Mouse (Mus musculus) neural tube, embryonic 11.5 days (tissue): ENCODE measurements around the gene Ggct. TPM values are rescaled to one million over a fixed set of nuclear protein-coding genes. Genes with fewer than 3 reads are reported as not detected.

Experiments
- ATAC-seq: fragments of 200-750 bp; cut with Nextera tagmentation; 2 replicates; pipeline ENCODE4 v1.8.0; 2017; ENCODE audit warnings: moderate number of reproducible peaks, mild to moderate bottlenecking, moderate TSS enrichment, moderate library complexity; ENCODE audit not compliant: insufficient read depth, low FRiP score, low TSS enrichment
- DNase-seq: peaks from one replicate; pipeline ENCODE4 v3.0.0-alpha.2; 2015; ENCODE audit warnings: low spot score
- H3K27ac ChIP-seq: fragments of 300-500 bp; sonication (generic); 2 replicates; pipeline ENCODE4 v1.5.1; 2014; ENCODE audit warnings: low read depth, mild to moderate bottlenecking, low read length
- H3K27me3 ChIP-seq: fragments of 300-500 bp; sonication (generic); 2 replicates; pipeline ENCODE4 v1.6.1; 2014; ENCODE audit warnings: mild to moderate bottlenecking, low read length, mixed read lengths; ENCODE audit not compliant: control insufficient read depth, insufficient read depth
- H3K36me3 ChIP-seq: fragments of 300-500 bp; sonication (generic); 2 replicates; pipeline ENCODE4 v1.6.1; 2014; ENCODE audit warnings: mild to moderate bottlenecking, low read length, moderate library complexity, mixed read lengths; ENCODE audit not compliant: control insufficient read depth, insufficient read depth
- H3K4me1 ChIP-seq: fragments of 300-500 bp; sonication (generic); 2 replicates; pipeline ENCODE4 v1.6.1; 2014; ENCODE audit warnings: low read length, mixed read lengths; ENCODE audit not compliant: control insufficient read depth, insufficient read depth
- H3K4me2 ChIP-seq: fragments of 300-500 bp; sonication (generic); 2 replicates; pipeline ENCODE4 v1.6.1; 2014; ENCODE audit warnings: low read depth, mild to moderate bottlenecking, moderate library complexity
- H3K4me3 ChIP-seq: fragments of 300-500 bp; sonication (generic); 2 replicates; pipeline ENCODE4 v1.5.1; 2014; ENCODE audit warnings: low read depth, low read length
- H3K9ac ChIP-seq: fragments of 300-500 bp; sonication (generic); 2 replicates; pipeline ENCODE4 v1.6.1; 2014; ENCODE audit warnings: mild to moderate bottlenecking, low read length
- H3K9me3 ChIP-seq: fragments of 300-500 bp; sonication (generic); 2 replicates; pipeline ENCODE4 v1.6.1; 2016; ENCODE audit warnings: low read length; ENCODE audit not compliant: control insufficient read depth
- WGBS: fragments of 180-500 bp; shearing (Covaris S2); extraction: QIAGEN DNeasy Blood & Tissue Kit; methylation state at CpG from one replicate; pipeline ENCODE4 v1.1.7; 2014; 5-methylcytosine and 5-hydroxymethylcytosine counted together
- polyA plus RNA-seq: library from polyadenylated mRNA; unstranded; fragments of >200 nt; fragmentation: Nextera tagmentation; extraction: Ambion mirVana; gene quantifications from 2 replicates; pipeline ENCODE4 v1.2.1, GENCODE M21; 2014

Ggct gene
- polyA plus RNA-seq, 1 experiment from 2014 or later = 13.2 TPM

DNA sequence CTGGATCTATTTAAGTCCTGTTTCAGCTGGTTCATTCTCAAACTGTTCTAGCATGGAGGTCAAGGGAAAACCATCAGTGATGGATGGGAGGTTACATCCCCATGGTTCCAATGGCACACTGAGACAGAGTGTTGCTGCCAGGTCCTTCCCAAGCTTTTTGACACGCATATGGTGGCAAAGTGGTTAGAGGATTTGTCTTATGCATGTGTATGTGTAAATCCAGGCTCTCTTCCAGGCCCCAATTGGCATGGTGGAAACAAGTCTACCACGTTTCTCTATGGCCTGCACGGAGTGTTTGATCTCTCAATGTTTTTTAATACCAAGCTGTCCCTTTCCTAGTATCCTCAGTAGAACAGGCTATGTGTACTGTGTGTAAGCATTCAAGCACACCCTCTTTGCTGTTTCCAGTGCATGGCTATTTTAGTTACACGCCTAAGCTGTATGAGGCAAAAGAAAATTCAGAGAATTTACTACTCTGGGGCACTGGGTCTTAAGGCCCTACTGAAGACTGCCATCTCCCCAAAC lies 9.2 kb downstream of the Ggct start:
- no peak overlapping the region for H3K4me3 ChIP-seq
- no peak overlapping the region for H3K9ac ChIP-seq
- DNase-seq = no peak
- H3K9me3 ChIP-seq = no peaks in the 10 kb centered on the region
- H3K27ac ChIP-seq = no peak overlapping the region
- ATAC-seq = no peak
- no peaks in the 10 kb centered on the region for H3K36me3 ChIP-seq
- no peak overlapping the region for H3K4me2 ChIP-seq
- 93% methylated on average over 4 of the region's 4 CpGs for WGBS
- no peaks in the 10 kb centered on the region for H3K4me1 ChIP-seq
- no peaks in the 10 kb centered on the region for H3K27me3 ChIP-seq

- no peaks in the 10 kb centered on the region for H3K36me3 ChIP-seq
- no peak overlapping the region for H3K9ac ChIP-seq
- DNase-seq (no peak), ATAC-seq (no peak)
- no peaks in the 10 kb centered on the region for H3K4me1 ChIP-seq
- 92% methylated on average over 6 of the region's 6 CpGs for WGBS
- no peaks in the 10 kb centered on the region for H3K9me3 ChIP-seq
- no peak overlapping the region for H3K27ac ChIP-seq
- no peak overlapping the region for H3K4me2 ChIP-seq
- H3K27me3 ChIP-seq = no peaks in the 10 kb centered on the region
- no peak overlapping the region for H3K4me3 ChIP-seq
Observed at GRCm38 (mm10) chr6:54979426-54979825, 13.3 kb downstream of the Ggct start.

DNA sequence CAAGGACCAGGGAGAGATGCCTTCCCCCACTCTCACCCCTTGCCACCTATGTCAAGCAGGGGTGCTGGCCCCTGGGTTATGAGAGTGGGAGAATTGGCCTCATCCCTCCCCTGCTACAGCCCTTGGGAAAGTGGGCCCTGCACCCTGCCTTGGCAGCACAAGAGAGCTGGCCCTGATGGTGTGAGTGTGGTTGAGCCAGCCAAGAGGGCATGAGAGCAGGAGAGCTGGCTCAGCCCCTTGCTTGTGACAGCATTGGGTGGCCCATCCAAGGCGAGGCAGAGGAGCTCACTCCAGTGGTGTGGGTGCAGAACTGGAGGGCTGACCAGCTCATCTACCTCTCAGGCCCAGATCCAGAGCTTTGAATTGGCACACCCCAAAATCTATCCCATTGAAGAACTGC lies 17.1 kb downstream of the Ggct start:
- Histone ChIP-seq H3K9me3 (no peaks in the 10 kb centered on the region), H3K36me3 (no peaks in the 10 kb centered on the region), H3K27ac (no peak overlapping the region), H3K4me1 (no peaks in the 10 kb centered on the region), H3K4me3 (no peak overlapping the region), H3K9ac (no peak overlapping the region), H3K27me3 (0 out of 2 replicates have a peak, but pooled peaks cover 5% of the 10 kb centered on the region), H3K4me2 (no peak overlapping the region)
- whole genome bisulfite sequencing = 82% methylated on average over 1 of the region's 1 CpGs
- ATAC-seq = no peak
- no peak for DNase-seq

DNA sequence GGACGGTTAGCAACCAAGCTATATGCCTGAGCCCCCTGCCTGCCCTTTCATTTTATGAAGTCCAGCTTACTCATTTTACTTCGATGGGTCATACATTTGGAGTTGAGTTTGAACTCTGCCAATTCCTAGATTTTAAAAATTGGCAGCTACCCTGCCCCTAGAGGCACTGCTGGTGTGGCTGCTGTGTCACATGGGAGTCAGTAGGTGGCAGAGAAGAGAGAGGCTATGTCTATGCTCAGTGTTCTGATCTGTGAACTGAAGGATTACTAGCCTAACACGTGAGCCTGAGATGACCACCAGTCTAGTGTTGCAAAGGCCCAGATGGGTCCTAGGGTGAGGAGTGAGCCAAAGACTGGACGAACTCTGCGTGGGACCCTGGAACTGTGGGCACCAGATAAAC lies 18.2 kb downstream of the Ggct start:
- Histone ChIP-seq H3K9me3 (no peaks in the 10 kb centered on the region), H3K27me3 (0 out of 2 replicates have a peak, but pooled peaks cover 5% of the 10 kb centered on the region), H3K4me3 (no peak overlapping the region), H3K4me1 (no peaks in the 10 kb centered on the region), H3K4me2 (no peak overlapping the region), H3K9ac (no peak overlapping the region), H3K27ac (no peak overlapping the region), H3K36me3 (no peaks in the 10 kb centered on the region)
- peak; percentile 35; the same call in 1 of the 2 replicates for ATAC-seq
- DNase-seq = no peak
- WGBS = 63% methylated on average over 5 of the region's 5 CpGs

DNA sequence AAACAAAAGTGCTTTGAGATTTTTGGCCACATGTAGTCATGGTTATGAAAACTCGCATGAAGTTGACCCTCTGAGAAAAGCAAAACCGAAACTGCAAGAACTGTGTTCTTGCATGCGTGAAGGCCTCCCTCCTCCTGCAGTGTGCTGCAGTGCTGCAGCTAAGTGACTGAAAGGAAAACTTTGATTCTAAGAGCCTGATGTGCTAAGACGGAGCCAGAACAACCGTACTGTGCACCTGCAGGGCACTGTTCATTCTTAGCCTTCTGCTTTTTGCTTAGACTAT lies 19.9 kb downstream of the Ggct start:
- peak overlapping the region; percentile 87 for H3K4me2 ChIP-seq
- H3K9ac ChIP-seq = no peak overlapping the region
- no peaks in the 10 kb centered on the region for H3K36me3 ChIP-seq
- ATAC-seq = no peak
- no peaks in the 10 kb centered on the region for H3K4me1 ChIP-seq
- H3K27ac ChIP-seq = no peak overlapping the region
- H3K4me3 ChIP-seq = peak overlapping the region; percentile 56
- 0 out of 2 replicates have a peak, but pooled peaks cover 5% of the 10 kb centered on the region for H3K27me3 ChIP-seq
- no peak for DNase-seq
- no peaks in the 10 kb centered on the region for H3K9me3 ChIP-seq
- WGBS = 19% methylated on average over 5 of the region's 5 CpGs

DNA sequence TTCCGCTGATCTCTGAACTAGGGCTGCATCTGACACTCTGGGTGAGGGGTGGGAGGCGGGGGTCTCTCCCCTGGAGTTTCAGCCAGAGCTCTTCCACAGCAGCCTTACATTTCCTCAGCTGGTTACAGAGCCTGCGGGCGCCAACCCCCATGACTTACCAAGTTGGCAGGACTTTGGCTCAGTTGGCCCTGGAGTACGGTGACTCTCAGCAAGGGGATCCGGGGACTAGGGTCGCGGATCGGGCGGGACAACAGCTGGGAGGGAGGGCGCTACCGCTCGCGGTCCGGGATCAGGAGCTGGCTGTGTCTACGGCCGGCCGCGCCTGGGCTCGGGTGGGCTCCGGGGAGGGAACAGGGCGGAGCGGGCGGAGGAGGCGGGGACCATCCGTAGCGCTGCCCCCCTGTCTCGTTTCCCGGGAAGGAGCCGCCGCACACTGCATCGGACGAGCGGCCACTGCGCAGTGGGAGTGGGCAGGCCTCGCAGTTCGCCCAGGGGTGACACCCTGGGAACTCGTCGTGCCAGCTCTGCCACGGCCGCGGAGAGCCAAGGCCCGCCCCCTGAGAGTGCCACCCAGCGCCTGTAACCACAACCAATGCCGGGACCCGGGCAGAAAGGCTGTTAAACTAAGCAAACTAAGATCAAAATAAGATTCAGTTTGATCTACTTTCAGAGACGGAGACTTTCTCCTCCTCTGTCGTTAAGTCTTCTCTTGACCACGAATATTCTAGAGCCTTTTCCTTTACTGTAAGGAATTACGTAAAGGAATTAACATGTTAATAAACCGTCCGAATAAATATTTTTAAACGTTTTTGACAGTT lies 20.4 kb downstream of the Ggct start, which contains the start of gene Nod1:
Gene Nod1, minus strand, starts transcription at position 502 of the 818 bp plus-strand sequence.
- Histone ChIP-seq H3K9me3 (no peaks in the 10 kb centered on the region), H3K36me3 (no peaks in the 10 kb centered on the region), H3K4me3 (peak within 1 kb of the TSS; percentile 56), H3K9ac (peak within 1 kb of the TSS; percentile 65), H3K27me3 (0 out of 2 replicates have a peak, but pooled peaks cover 5% of the 10 kb centered on the region), H3K4me1 (no peaks in the 10 kb centered on the region), H3K4me2 (peak within 1 kb of the TSS; percentile 87), H3K27ac (0 out of 2 replicates have a peak within 1 kb of the TSS, but pooled peaks have one; percentile 14)
- DNase-seq = peak; percentile 72
- WGBS = 2% methylated on average over 53 of the region's 53 CpGs
- ATAC-seq = peak; percentile 84

DNA sequence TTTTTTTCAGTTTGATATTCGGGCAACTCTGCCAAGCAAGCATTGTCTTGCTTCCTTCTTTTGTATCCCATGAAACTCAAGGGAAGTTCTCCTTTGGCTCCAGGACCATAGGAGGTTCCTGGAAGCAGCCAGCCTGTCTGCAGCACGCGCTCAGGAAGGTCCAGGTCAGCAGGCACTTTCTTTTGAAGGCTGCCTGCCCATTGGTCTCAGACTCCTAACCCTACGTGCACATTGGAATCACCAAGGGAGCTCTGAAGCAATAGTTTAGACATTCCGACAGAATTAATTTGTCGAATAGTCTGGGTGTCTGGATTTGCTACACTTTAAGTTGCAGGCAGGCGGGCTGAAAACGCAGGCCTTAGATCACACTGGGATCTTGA lies 21.0 kb downstream of the Ggct start:
- no peaks in the 10 kb centered on the region for H3K9me3 ChIP-seq
- ATAC-seq = no peak
- DNase-seq = peak; percentile 19
- H3K27ac ChIP-seq = 0 out of 2 replicates have a peak overlapping the region, but pooled peaks have one; percentile 14
- 25% methylated on average over 8 of the region's 8 CpGs for WGBS
- no peaks in the 10 kb centered on the region for H3K36me3 ChIP-seq
- H3K9ac ChIP-seq = peak overlapping the region; percentile 65
- H3K4me2 ChIP-seq = peak overlapping the region; percentile 87
- H3K4me1 ChIP-seq = no peaks in the 10 kb centered on the region
- 0 out of 2 replicates have a peak, but pooled peaks cover 5% of the 10 kb centered on the region for H3K27me3 ChIP-seq
- peak overlapping the region; percentile 56 for H3K4me3 ChIP-seq

GRCm38 (mm10) chr6:54970506-54970905 lies 22.2 kb downstream of the Ggct start:
- Histone ChIP-seq H3K9ac (no peak overlapping the region), H3K36me3 (no peaks in the 10 kb centered on the region), H3K4me1 (no peaks in the 10 kb centered on the region), H3K9me3 (no peaks in the 10 kb centered on the region), H3K27me3 (0 out of 2 replicates have a peak, but pooled peaks cover 5% of the 10 kb centered on the region), H3K27ac (no peak overlapping the region), H3K4me3 (no peak overlapping the region), H3K4me2 (no peak overlapping the region)
- ATAC-seq = no peak
- no peak for DNase-seq
- WGBS = 80% methylated on average over 9 of the region's 9 CpGs

DNA sequence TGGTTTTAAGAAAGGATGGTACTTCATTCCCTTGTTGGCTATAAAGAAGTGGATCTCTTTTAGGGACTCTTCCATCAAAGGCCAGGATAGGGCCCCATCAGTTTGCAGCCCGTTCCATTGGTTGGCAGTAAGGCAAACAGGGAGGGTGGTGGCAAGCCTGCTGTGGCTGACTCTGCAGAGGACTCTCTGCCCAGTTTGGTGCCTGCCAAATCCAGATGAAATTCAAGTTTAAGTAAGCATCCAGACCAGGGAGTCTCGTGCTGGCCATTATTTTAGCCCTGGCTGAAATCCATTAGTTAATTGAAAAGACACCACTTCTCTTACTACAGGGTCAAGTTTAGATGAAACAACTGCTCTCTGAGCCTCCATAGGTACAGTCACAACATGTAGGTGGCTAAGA lies 22.9 kb downstream of the Ggct start:
- Histone ChIP-seq H3K27ac (no peak overlapping the region), H3K4me3 (no peak overlapping the region), H3K36me3 (no peaks in the 10 kb centered on the region), H3K9ac (no peak overlapping the region), H3K27me3 (0 out of 2 replicates have a peak, but pooled peaks cover 5% of the 10 kb centered on the region), H3K4me2 (no peak overlapping the region), H3K4me1 (no peaks in the 10 kb centered on the region), H3K9me3 (no peaks in the 10 kb centered on the region)
- no peak for DNase-seq
- ATAC-seq = no peak
- WGBS = 83% methylated on average over 2 of the region's 2 CpGs
